Mouse (Mus musculus) kidney, adult 2 months (tissue): Measurements from ENCODE around the gene Arrdc1. TPM values are rescaled to one million over a fixed set of nuclear protein-coding genes. Genes with fewer than 3 reads are reported as not detected.

ENCODE experiments used
- DNase-seq: peaks from one replicate; pipeline ENCODE4 v3.0.0; 2021
- H3K27ac ChIP-seq: fragments of 200-500 bp; 2 replicates; pipeline ENCODE4 v1.5.1; 2012; ENCODE audit warnings: low read depth, low read length, control low read depth, inconsistent platforms; ENCODE audit not compliant: insufficient read depth
- H3K27me3 ChIP-seq: fragments of 200-500 bp; replicated peaks from 2 replicates; pipeline ENCODE4 v1.6.1; 2012; ENCODE audit warnings: mild to moderate bottlenecking, moderate library complexity, low read length, inconsistent platforms; ENCODE audit not compliant: control insufficient read depth, insufficient read depth
- H3K36me3 ChIP-seq: fragments of 200-500 bp; 2 replicates; pipeline ENCODE4 v1.6.1; 2012; ENCODE audit warnings: mild to moderate bottlenecking, moderate library complexity, low read length, inconsistent platforms; ENCODE audit not compliant: control insufficient read depth, insufficient read depth
- H3K4me1 ChIP-seq: fragments of 200-500 bp; 2 replicates; pipeline ENCODE4 v1.6.1; 2011; ENCODE audit warnings: low read length; ENCODE audit not compliant: control insufficient read depth, insufficient read depth
- H3K4me3 ChIP-seq: fragments of 200-500 bp; 2 replicates; pipeline ENCODE4 v1.5.1; 2011; ENCODE audit warnings: mild to moderate bottlenecking, low read depth, low read length, control low read depth; ENCODE audit not compliant: insufficient read depth
- CTCF ChIP-seq: fragments of 200-500 bp; conservative IDR thresholded peaks from 2 replicates; pipeline ENCODE4 v1.5.1; 2011; ENCODE audit warnings: low read depth, mild to moderate bottlenecking, control low read depth, low read length, moderate library complexity, mixed read lengths; ENCODE audit not compliant: insufficient read depth, insufficient read length
- POLR2A ChIP-seq: fragments of 200-500 bp; IDR thresholded peaks from one replicate; pipeline ENCODE4 v1.6.1; 2011; ENCODE audit warnings: low read depth, low read length, control low read depth
- WGBS: fragments of 180-500 bp; shearing (Covaris S2); methylation state at CpG from one replicate; pipeline ENCODE4 v1.1.7; 2018; 5-methylcytosine and 5-hydroxymethylcytosine counted together
- polyA plus RNA-seq: library from polyadenylated mRNA; depleted of rRNA; stranded (reverse); fragments of >200 nt; gene quantifications from 2 replicates; pipeline ENCODE4 v1.2.3, GENCODE M21; 2012; rRNA removed

The Arrdc1 gene
- polyA plus RNA-seq, 1 experiment: 85.7 TPM

GRCm38 (mm10) chr2:24890541-24891447, 44.3 kb downstream of the Arrdc1 start:
- H3K4me1 ChIP-seq: peaks cover 25% of the 10 kb centered on the region
- no peak overlapping the region for H3K4me3 ChIP-seq
- H3K27ac ChIP-seq: no peak overlapping the region
- H3K36me3 ChIP-seq: no peaks in the 10 kb centered on the region
- no peaks in the 10 kb centered on the region for H3K27me3 ChIP-seq
- no peak for TF ChIP-seq CTCF
- no peak for TF ChIP-seq POLR2A
- 48% methylated on average over 6 of the region's 6 CpGs for WGBS
- peak; percentile 28 for DNase-seq

GRCm38 (mm10) chr2:24888895-24889294, 46.2 kb downstream of the Arrdc1 start:
- peaks cover 3% of the 10 kb centered on the region; the same call in 1 of the 2 replicates for H3K36me3 ChIP-seq
- TF ChIP-seq CTCF (peak; percentile 24; the same call in 1 of the 2 replicates), POLR2A (no peak)
- H3K27me3 ChIP-seq: no peaks in the 10 kb centered on the region
- WGBS: 62% methylated on average over 5 of the region's 5 CpGs
- no peak overlapping the region for H3K4me3 ChIP-seq
- H3K27ac ChIP-seq: no peak overlapping the region
- DNase-seq: peak; percentile 23
- H3K4me1 ChIP-seq: peaks cover 25% of the 10 kb centered on the region

GRCm38 (mm10) chr2:24880686-24881085, 54.4 kb downstream of the Arrdc1 start:
- H3K4me1 ChIP-seq: no peaks in the 10 kb centered on the region
- no peak overlapping the region for H3K4me3 ChIP-seq
- TF ChIP-seq CTCF: no peak
- TF ChIP-seq POLR2A: no peak
- WGBS: 76% methylated on average over 2 of the region's 2 CpGs
- no peak for DNase-seq
- no peak overlapping the region for H3K27ac ChIP-seq
- peaks cover 5% of the 10 kb centered on the region for H3K36me3 ChIP-seq
- no peaks in the 10 kb centered on the region for H3K27me3 ChIP-seq

Other genes starting within 250 kb of the Arrdc1 start
- 0.03 and 1.2 TPM in 2 replicates for gene Cacna1b, start 172.1 kb downstream of the Arrdc1 start, polyA plus RNA-seq
- gene Ehmt1, start 15.6 kb downstream of the Arrdc1 start, polyA plus RNA-seq: 30.5 and 35.6 TPM in 2 replicates
- 5.1 and 6.3 TPM in 2 replicates for gene Zmynd19, start 14.5 kb upstream of the Arrdc1 start, polyA plus RNA-seq
- gene Dph7, start 27.1 kb upstream of the Arrdc1 start, polyA plus RNA-seq: 13.0 and 14.1 TPM in 2 replicates
- gene Mrpl41, start 39.8 kb upstream of the Arrdc1 start, polyA plus RNA-seq: 55.8 and 66.0 TPM in 2 replicates
- 22.4 and 24.1 TPM in 2 replicates for gene Pnpla7, start 40.8 kb upstream of the Arrdc1 start, polyA plus RNA-seq
- gene Nsmf, start 119.1 kb upstream of the Arrdc1 start, polyA plus RNA-seq: 77.8 and 110 TPM in 2 replicates
- 23.7 and 29.2 TPM in 2 replicates for gene Entpd8, start 145.1 kb upstream of the Arrdc1 start, polyA plus RNA-seq
- not detected in 2 replicates for gene Noxa1, start 159.9 kb upstream of the Arrdc1 start, polyA plus RNA-seq
- gene Nrarp, start 245.5 kb upstream of the Arrdc1 start, polyA plus RNA-seq: 5.7 and 7.8 TPM in 2 replicates